Mouse (Mus musculus) limb, embryonic 11.5 days (tissue): Measurements from ENCODE around the gene Rrp9. TPM values are rescaled to one million over a fixed set of nuclear protein-coding genes. Genes with fewer than 3 reads are reported as not detected.
"Not testable (repeated sequence)": the region's sequence is repeated elsewhere in the genome, so short reads cannot be mapped to it uniquely, and the experiment has no call there.

Experiments used
- ATAC-seq: fragments of 200-750 bp; cut with Nextera tagmentation; 2 replicates; pipeline ENCODE4 v1.8.0; 2017; ENCODE audit warnings: low read depth; ENCODE audit not compliant: insufficient number of reproducible peaks, low FRiP score, low TSS enrichment
- DNase-seq: peaks from one replicate; pipeline ENCODE4 v3.0.0-alpha.2; 2015; ENCODE audit warnings: low spot score
- H3K27ac ChIP-seq: fragments of 300-500 bp; sonication (generic); replicated peaks from 2 replicates; pipeline ENCODE4 v1.5.1; 2014; ENCODE audit warnings: low read depth, mild to moderate bottlenecking, low read length
- H3K27me3 ChIP-seq: fragments of 300-500 bp; sonication (generic); 2 replicates; pipeline ENCODE4 v1.6.1; 2014; ENCODE audit warnings: mild to moderate bottlenecking, low read length, mixed read lengths; ENCODE audit not compliant: control insufficient read depth, insufficient read depth
- H3K36me3 ChIP-seq: fragments of 300-500 bp; sonication (generic); 2 replicates; pipeline ENCODE4 v1.6.1; 2014; ENCODE audit warnings: mild to moderate bottlenecking, low read length, moderate library complexity, mixed read lengths; ENCODE audit not compliant: control insufficient read depth, insufficient read depth
- H3K4me1 ChIP-seq: fragments of 300-500 bp; sonication (generic); 2 replicates; pipeline ENCODE4 v1.6.1; 2014; ENCODE audit warnings: low read length, mixed read lengths; ENCODE audit not compliant: control insufficient read depth, insufficient read depth
- H3K4me2 ChIP-seq: fragments of 300-500 bp; sonication (generic); 2 replicates; pipeline ENCODE4 v1.6.1; 2014; ENCODE audit warnings: low read depth, mild to moderate bottlenecking, moderate library complexity; ENCODE audit not compliant: severe bottlenecking
- H3K4me3 ChIP-seq: fragments of 300-500 bp; sonication (generic); 2 replicates; pipeline ENCODE4 v1.5.1; 2014; ENCODE audit warnings: low read depth, low read length
- H3K9ac ChIP-seq: fragments of 300-500 bp; sonication (generic); 2 replicates; pipeline ENCODE4 v1.6.1; 2014; ENCODE audit warnings: mild to moderate bottlenecking, low read length
- H3K9me3 ChIP-seq: fragments of 300-500 bp; sonication (generic); 2 replicates; pipeline ENCODE4 v1.6.1; 2016; ENCODE audit warnings: low read length; ENCODE audit not compliant: control insufficient read depth
- WGBS: fragments of 180-500 bp; shearing (Covaris S2); extraction: QIAGEN DNeasy Blood & Tissue Kit; methylation state at CpG from one replicate; pipeline ENCODE4 v1.1.7; 2014; 5-methylcytosine and 5-hydroxymethylcytosine counted together
- polyA plus RNA-seq: library from polyadenylated mRNA; unstranded; fragments of >200 nt; fragmentation: Nextera tagmentation; extraction: Ambion mirVana; gene quantifications from 2 replicates; pipeline ENCODE4 v1.2.1, GENCODE M21; 2014

The Rrp9 gene
- polyA plus RNA-seq, 1 experiment from 2014 or later: 55.4 TPM

- 96% methylated on average over 7 of the region's 7 CpGs for WGBS
- no peak overlapping the region for H3K4me2 ChIP-seq
Observed at GRCm38 (mm10) chr9:106480541-106480940, 4.8 kb downstream of the Rrp9 start.

GRCm38 (mm10) chr9:106481075-106481474 is 5.3 kb downstream of the Rrp9 start:
- Histone ChIP-seq H3K9me3 (no peaks in the 10 kb centered on the region), H3K36me3 (peaks cover 22% of the 10 kb centered on the region), H3K9ac (no peak overlapping the region), H3K27me3 (no peaks in the 10 kb centered on the region), H3K4me3 (no peak overlapping the region), H3K4me2 (no peak overlapping the region), H3K4me1 (peaks cover 8% of the 10 kb centered on the region), H3K27ac (no peak overlapping the region)
- no peak for DNase-seq
- no peak for ATAC-seq
- WGBS: 94% methylated on average over 15 of the region's 15 CpGs

More at GRCm38 (mm10) chr9:106480541-106480940, 4.8 kb downstream of the Rrp9 start:
- DNase-seq (no peak), ATAC-seq (no peak)
- no peaks in the 10 kb centered on the region for H3K27me3 ChIP-seq
- H3K36me3 ChIP-seq: peaks cover 22% of the 10 kb centered on the region
- no peak overlapping the region for H3K9ac ChIP-seq
- peaks cover 11% of the 10 kb centered on the region for H3K4me1 ChIP-seq
- H3K9me3 ChIP-seq: no peaks in the 10 kb centered on the region
- no peak overlapping the region for H3K27ac ChIP-seq
- no peak overlapping the region for H3K4me3 ChIP-seq

DNA sequence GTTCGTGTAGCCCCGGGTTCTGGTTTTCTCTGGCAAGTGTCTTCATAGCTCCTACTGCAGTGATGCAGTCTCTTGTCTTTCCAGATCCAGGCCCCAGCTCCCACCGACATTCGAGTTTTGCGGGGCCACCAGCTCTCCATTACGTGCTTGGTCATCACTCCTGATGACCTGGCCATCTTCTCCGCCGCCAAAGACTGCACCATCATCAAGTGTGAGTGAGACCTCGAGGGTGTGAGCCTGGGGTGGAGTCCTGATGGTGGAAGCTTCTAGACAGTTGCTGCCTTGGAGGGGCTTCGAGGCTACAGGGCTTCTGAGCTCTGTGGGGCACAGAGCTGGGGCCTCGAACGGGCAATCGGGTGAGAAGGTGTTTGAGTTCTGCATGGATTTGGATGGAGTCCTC is 5.9 kb downstream of the Rrp9 start:
- ATAC-seq: no peak
- Histone ChIP-seq H3K27me3 (no peaks in the 10 kb centered on the region), H3K4me1 (peaks cover 8% of the 10 kb centered on the region; the same call in 1 of the 2 replicates), H3K36me3 (peaks cover 22% of the 10 kb centered on the region), H3K4me2 (no peak overlapping the region), H3K27ac (no peak overlapping the region), H3K9me3 (no peaks in the 10 kb centered on the region), H3K9ac (no peak overlapping the region), H3K4me3 (no peak overlapping the region)
- WGBS: 91% methylated on average over 13 of the region's 13 CpGs
- DNase-seq: no peak

GRCm38 (mm10) chr9:106482578-106483115 is 6.9 kb downstream of the Rrp9 start:
- Histone ChIP-seq H3K4me3 (no peak overlapping the region), H3K36me3 (peaks cover 22% of the 10 kb centered on the region), H3K9me3 (no peaks in the 10 kb centered on the region), H3K4me1 (peaks cover 7% of the 10 kb centered on the region; the same call in 1 of the 2 replicates), H3K27me3 (no peaks in the 10 kb centered on the region), H3K4me2 (no peak overlapping the region), H3K27ac (no peak overlapping the region), H3K9ac (no peak overlapping the region)
- WGBS: 88% methylated on average over 17 of the region's 17 CpGs
- DNase-seq: no peak
- ATAC-seq: no peak

GRCm38 (mm10) chr9:106483136-106483535 is 7.4 kb downstream of the Rrp9 start:
- 95% methylated on average over 10 of the region's 10 CpGs for WGBS
- no peak overlapping the region for H3K4me2 ChIP-seq
- H3K36me3 ChIP-seq: peaks cover 22% of the 10 kb centered on the region
- H3K9ac ChIP-seq: no peak overlapping the region
- H3K9me3 ChIP-seq: no peaks in the 10 kb centered on the region
- H3K27ac ChIP-seq: no peak overlapping the region
- ATAC-seq (no peak), DNase-seq (no peak)
- H3K4me1 ChIP-seq: peaks cover 2% of the 10 kb centered on the region; the same call in 1 of the 2 replicates
- H3K4me3 ChIP-seq: no peak overlapping the region
- H3K27me3 ChIP-seq: no peaks in the 10 kb centered on the region

GRCm38 (mm10) chr9:106483606-106484005 is 7.8 kb downstream of the Rrp9 start:
- Histone ChIP-seq H3K27ac (no peak overlapping the region), H3K4me1 (no peaks in the 10 kb centered on the region), H3K4me2 (no peak overlapping the region), H3K9ac (no peak overlapping the region), H3K9me3 (no peaks in the 10 kb centered on the region), H3K27me3 (no peaks in the 10 kb centered on the region), H3K36me3 (peaks cover 22% of the 10 kb centered on the region), H3K4me3 (no peak overlapping the region)
- WGBS: 92% methylated on average over 17 of the region's 17 CpGs
- no peak for ATAC-seq
- DNase-seq: no peak

DNA sequence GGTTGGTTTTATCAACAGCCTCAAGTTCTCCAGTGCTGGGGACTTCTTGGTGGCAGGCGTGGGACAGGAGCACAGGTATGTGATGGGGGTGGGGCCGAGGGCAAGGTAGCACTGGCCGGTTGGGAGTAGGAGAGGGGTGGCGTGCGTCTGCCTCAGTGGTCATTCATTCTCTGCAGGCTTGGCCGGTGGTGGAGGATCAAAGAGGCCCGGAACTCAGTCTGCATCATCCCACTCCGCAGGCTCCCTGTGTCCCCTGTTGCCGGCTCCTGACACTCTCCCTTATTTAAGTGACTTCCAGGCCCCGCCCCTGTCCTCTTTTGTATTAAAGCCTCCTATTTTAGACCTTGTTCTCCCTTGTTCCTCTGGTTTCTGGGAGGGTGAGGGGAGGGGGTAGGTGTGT is 9.3 kb downstream of the Rrp9 start:
- Histone ChIP-seq H3K9ac (no peak overlapping the region), H3K9me3 (no peaks in the 10 kb centered on the region), H3K27me3 (no peaks in the 10 kb centered on the region), H3K4me3 (no peak overlapping the region), H3K4me1 (no peaks in the 10 kb centered on the region), H3K4me2 (no peak overlapping the region), H3K36me3 (peaks cover 22% of the 10 kb centered on the region), H3K27ac (no peak overlapping the region)
- WGBS: 88% methylated on average over 10 of the region's 10 CpGs
- ATAC-seq (no peak), DNase-seq (no peak)

GRCm38 (mm10) chr9:106487602-106488001 is 11.8 kb downstream of the Rrp9 start:
- not testable (repeated sequence) for H3K4me3 ChIP-seq, H3K9me3 ChIP-seq, H3K27me3 ChIP-seq, ATAC-seq, DNase-seq, H3K4me1 ChIP-seq, H3K27ac ChIP-seq, H3K9ac ChIP-seq, H3K4me2 ChIP-seq
- WGBS: 85% methylated on average over 6 of the region's 6 CpGs
- peaks cover 16% of the 10 kb centered on the region for H3K36me3 ChIP-seq

DNA sequence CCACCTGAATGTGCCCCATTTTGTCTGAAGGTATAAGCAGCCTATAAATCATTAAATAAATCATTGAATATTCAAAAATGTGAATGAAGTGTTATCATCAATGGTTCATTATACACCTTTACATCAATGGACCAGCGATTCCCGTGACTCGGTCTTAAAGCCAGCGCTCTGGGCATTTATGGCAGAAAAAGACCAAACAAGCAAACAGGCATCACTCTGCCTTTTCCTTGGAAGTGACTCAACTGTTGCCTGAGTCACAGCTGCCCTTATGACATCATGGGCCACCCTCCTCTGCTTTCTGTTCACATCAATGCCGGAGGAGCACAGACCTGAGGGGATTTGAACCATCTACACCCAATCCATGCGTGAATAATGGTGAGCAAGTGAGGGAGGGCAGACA is 23.9 kb downstream of the Rrp9 start, which contains the start of gene Iqcf1:
Gene Iqcf1, plus strand, starts transcription at position 301 of the 400 bp plus-strand sequence.
- no peaks in the 10 kb centered on the region for H3K36me3 ChIP-seq
- H3K27ac ChIP-seq: no peak within 1 kb of the TSS
- 96% methylated on average over 6 of the region's 6 CpGs for WGBS
- no peak within 1 kb of the TSS for H3K4me3 ChIP-seq
- no peaks in the 10 kb centered on the region for H3K9me3 ChIP-seq
- DNase-seq (no peak), ATAC-seq (no peak)
- no peak within 1 kb of the TSS for H3K4me2 ChIP-seq
- no peaks in the 10 kb centered on the region for H3K27me3 ChIP-seq
- H3K4me1 ChIP-seq: no peaks in the 10 kb centered on the region
- no peak within 1 kb of the TSS for H3K9ac ChIP-seq
